ENCODE assay signal across 25 mouse cellular contexts in the genomic region with DNA sequence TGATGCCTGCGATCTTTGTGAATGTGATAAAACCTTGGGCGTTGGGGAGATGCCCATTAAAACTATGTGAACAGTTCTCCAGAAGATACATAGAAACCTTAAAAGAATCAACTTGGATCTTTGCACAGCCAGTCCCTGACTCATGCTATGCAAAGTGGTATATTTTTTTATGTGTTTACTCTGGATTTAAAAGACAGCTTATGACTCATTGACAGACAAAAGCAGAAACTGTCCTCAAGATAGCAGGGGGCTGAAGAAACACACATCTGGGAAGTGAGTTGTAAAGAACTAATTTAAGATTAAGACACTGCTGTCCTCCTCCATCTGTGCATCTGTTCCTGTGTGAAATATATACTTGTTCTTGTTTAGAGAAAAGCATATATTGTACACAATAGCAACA. TPM values are rescaled to one million over a fixed set of nuclear protein-coding genes. Genes with fewer than 3 reads are reported as not detected.
DNase-seq lines count a peak whose midpoint lies in the region; ATAC-seq and TF ChIP-seq lines count a peak whose summit lies in the region.
"Had no signal": no experiment of that assay in that cellular context is flagged by ENCODE, and none has a peak within 500 bp of the region (broad histone marks: within the 10 kb centered on the region; RNA-seq: fewer than 3 reads in every experiment).

No protein-coding gene starts in this region.

- no peaks in the 10 kb centered on the region for H3K36me3 ChIP-seq in hindbrain, embryonic 14.5 days (replicated peaks; ENCODE audit: control insufficient read depth, insufficient read depth)
- no peaks in the 10 kb centered on the region for H3K36me3 ChIP-seq in intestine, postnatal 0 days (ENCODE audit: control insufficient read depth, insufficient read depth)
- H3K36me3 ChIP-seq: forebrain, embryonic 10.5 days; G1E; heart, embryonic 12.5 days; heart, embryonic 15.5 days; hindbrain, embryonic 15.5 days; intestine, embryonic 15.5 days had no signal

- TF ChIP-seq CTCF in intestine, postnatal 0 days (IDR thresholded peaks at IDR 0.05; ENCODE audit: low read depth), result no peak

- no peak overlapping the region for H3K27ac ChIP-seq in hindbrain, embryonic 14.5 days
- H3K27ac ChIP-seq in intestine, postnatal 0 days (ENCODE audit: low read depth, low read length), result no peak overlapping the region
- H3K27ac ChIP-seq: forebrain, embryonic 10.5 days; forebrain, embryonic 13.5 days; heart, embryonic 15.5 days; hindbrain, embryonic 15.5 days; intestine, embryonic 15.5 days had no signal

- no peak for ATAC-seq in hindbrain, embryonic 14.5 days (ENCODE audit: low FRiP score)
- no peak for ATAC-seq in intestine, postnatal 0 days
- ATAC-seq: forebrain, embryonic 13.5 days; forebrain, embryonic 16.5 days; intestine, embryonic 15.5 days had no signal

- H3K4me3 ChIP-seq in hindbrain, embryonic 14.5 days (replicated peaks; ENCODE audit: low read length), result no peak overlapping the region
- no peak overlapping the region for H3K4me3 ChIP-seq in intestine, postnatal 0 days (ENCODE audit: low read depth, low read length)
- H3K4me3 ChIP-seq: forebrain, embryonic 10.5 days; forebrain, embryonic 13.5 days; heart, embryonic 12.5 days; heart, embryonic 15.5 days; hindbrain, embryonic 15.5 days; intestine, embryonic 15.5 days had no signal

- no peaks in the 10 kb centered on the region for H3K27me3 ChIP-seq in hindbrain, embryonic 14.5 days (ENCODE audit: control insufficient read depth, insufficient read depth, low read length)
- no peaks in the 10 kb centered on the region for H3K27me3 ChIP-seq in intestine, postnatal 0 days (replicated peaks; ENCODE audit: control insufficient read depth, insufficient read depth, low read length)
- H3K27me3 ChIP-seq: CH12.LX; forebrain, embryonic 13.5 days; heart, embryonic 12.5 days; heart, embryonic 15.5 days; hindbrain, embryonic 15.5 days; intestine, embryonic 15.5 days had no signal

- no peaks in the 10 kb centered on the region for H3K9me3 ChIP-seq in hindbrain, embryonic 14.5 days (ENCODE audit: control insufficient read depth, low read length)
- no peaks in the 10 kb centered on the region for H3K9me3 ChIP-seq in intestine, postnatal 0 days (ENCODE audit: control insufficient read depth)
- H3K9me3 ChIP-seq: forebrain, embryonic 10.5 days; forebrain, embryonic 13.5 days; G1E; heart, embryonic 12.5 days; heart, embryonic 15.5 days; hindbrain, embryonic 15.5 days; intestine, embryonic 15.5 days had no signal

- H3K4me1 ChIP-seq in hindbrain, embryonic 14.5 days (replicated peaks; ENCODE audit: control insufficient read depth, insufficient read depth, low read length), result no peaks in the 10 kb centered on the region
- H3K4me1 ChIP-seq in intestine, postnatal 0 days (replicated peaks; ENCODE audit: control insufficient read depth, insufficient read depth, low read length), result no peaks in the 10 kb centered on the region
- H3K4me1 ChIP-seq: forebrain, embryonic 10.5 days; forebrain, embryonic 13.5 days; heart, embryonic 12.5 days; heart, embryonic 15.5 days; hindbrain, embryonic 15.5 days; intestine, embryonic 15.5 days had no signal

- WGBS in hindbrain, embryonic 14.5 days, result 94% methylated on average over 2 of the region's 2 CpGs
- 58% methylated on average over 2 of the region's 2 CpGs for WGBS in intestine, postnatal 0 days

- no peak overlapping the region for H3K4me2 ChIP-seq in hindbrain, embryonic 14.5 days (replicated peaks)
- H3K4me2 ChIP-seq in intestine, postnatal 0 days (replicated peaks; ENCODE audit: low read depth), result no peak overlapping the region
- H3K4me2 ChIP-seq: forebrain, embryonic 13.5 days; heart, embryonic 12.5 days; heart, embryonic 15.5 days; hindbrain, embryonic 15.5 days; intestine, embryonic 15.5 days had no signal

- DNase-seq in right cerebral cortex, adult 18-20 months, result peak; percentile 7
- no peak for DNase-seq in right cerebral cortex, postnatal 10 days (ENCODE audit: low spot score in 2 of 2)
- peak; percentile 3 for DNase-seq in NIH3T3 (ENCODE audit: low read depth)
- DNase-seq in telencephalon, adult 2 months (ENCODE audit: low read depth, low spot score), result peak; percentile 26
- DNase-seq in hindbrain, embryonic 14.5 days (ENCODE audit: low spot score), result no peak
- DNase-seq: adrenal gland, adult 2 months; adrenal gland, postnatal 14 days; B cell, adult 2 months; cerebellum, adult 18-20 months; cerebellum, adult 9-10 months; cerebellum, postnatal 14 days; gastrocnemius, postnatal 25 days; heart, adult 18-20 months; heart, postnatal 14 days; heart, postnatal 4 days had no signal

- no peak overlapping the region for H3K9ac ChIP-seq in hindbrain, embryonic 14.5 days
- no peak overlapping the region for H3K9ac ChIP-seq in intestine, postnatal 0 days (ENCODE audit: low read depth, low read length)
- H3K9ac ChIP-seq: forebrain, embryonic 13.5 days; heart, embryonic 12.5 days; heart, embryonic 15.5 days; hindbrain, embryonic 15.5 days; intestine, embryonic 15.5 days had no signal

RNA-seq across cellular contexts. Expression of a gene that starts 38.9 kb away (rescaled TPM):
- polyA plus RNA-seq in hindbrain, embryonic 14.5 days (2014; fragmentation: Nextera tagmentation; extraction: Ambion mirVana), result 71.9 and 72.2 TPM in 2 replicates
- 4.9 and 5.0 TPM in 2 replicates for polyA plus RNA-seq in intestine, postnatal 0 days (2015; fragmentation: Nextera tagmentation; extraction: Ambion mirVana)
- polyA plus RNA-seq: G1E had no signal

Comparison
In these comparisons a context has a peak if more than half of its experiments do, and no peak if none do; other contexts are left out.
1. DNase-seq: peak in right cerebral cortex, adult 18-20 months (single experiment), NIH3T3 (single experiment) and telencephalon, adult 2 months (single experiment); none in right cerebral cortex, postnatal 10 days (0 of 2) and hindbrain, embryonic 14.5 days (single experiment).
2. RNA of a gene that starts 38.9 kb away (polyA plus RNA-seq): 71.9 to 72.2 TPM in hindbrain, embryonic 14.5 days; 4.9 to 5.0 TPM in intestine, postnatal 0 days; every median in the first group is over 10 times any median in the second.